Mouse (Mus musculus): ENCODE results near the gene Glis2.
"Not testable (repeated sequence)": the region's sequence is repeated elsewhere in the genome, so short reads cannot be mapped to it uniquely, and the experiment has no call there.

Gene Glis2

GRCm38 (mm10) chr16:4581179-4581578 lies 13.3 kb upstream of the Glis2 start:
- DNase-seq (ENCODE audit: low spot score in 2 of 2) = not testable (repeated sequence)

GRCm38 (mm10) chr16:4583807-4584206 lies 10.7 kb upstream of the Glis2 start:
- DNase-seq (ENCODE audit: low spot score in 2 of 2) = no peak

- no peak for DNase-seq (ENCODE audit: low spot score in 2 of 2)
These were observed 10.1 kb upstream of the Glis2 start for GRCm38 (mm10) chr16:4584438-4584837.

GRCm38 (mm10) chr16:4585642-4586530 lies 8.6 kb upstream of the Glis2 start:
- DNase-seq (ENCODE audit: low spot score in 2 of 2) = no peak

GRCm38 (mm10) chr16:4586531-4587123 lies 7.9 kb upstream of the Glis2 start:
- DNase-seq (ENCODE audit: low spot score in 2 of 2) = peak; percentile 74 to 86

- DNase-seq (ENCODE audit: low spot score in 2 of 2) = no peak
These were observed 6.8 kb upstream of the Glis2 start for GRCm38 (mm10) chr16:4587516-4588210.

- no peak for DNase-seq (ENCODE audit: low spot score in 2 of 2)
These were observed 4.3 kb upstream of the Glis2 start for GRCm38 (mm10) chr16:4590236-4590635.

- peak; percentile 57 to 70 for DNase-seq (ENCODE audit: low spot score in 2 of 2)
These were observed 1.3 kb upstream of the Glis2 start for GRCm38 (mm10) chr16:4592909-4593875.

GRCm38 (mm10) chr16:4594814-4595526 lies 457 bp downstream of the Glis2 start:
- DNase-seq (ENCODE audit: low spot score in 2 of 2) = no peak

GRCm38 (mm10) chr16:4595527-4595963 lies 1.0 kb downstream of the Glis2 start:
- DNase-seq (ENCODE audit: low spot score in 2 of 2) = no peak

- no peak for DNase-seq (ENCODE audit: low spot score in 2 of 2)
These were observed 1.7 kb downstream of the Glis2 start for GRCm38 (mm10) chr16:4596141-4596728.

- no peak for DNase-seq (ENCODE audit: low spot score in 2 of 2)
These were observed 2.3 kb downstream of the Glis2 start for GRCm38 (mm10) chr16:4596836-4597235.

GRCm38 (mm10) chr16:4597296-4597695 lies 2.8 kb downstream of the Glis2 start:
- DNase-seq (ENCODE audit: low spot score in 2 of 2) = no peak

GRCm38 (mm10) chr16:4598041-4598440 lies 3.5 kb downstream of the Glis2 start:
- DNase-seq (ENCODE audit: low spot score in 2 of 2) = no peak

- DNase-seq (ENCODE audit: low spot score in 2 of 2) = no peak
These were observed 4.5 kb downstream of the Glis2 start for GRCm38 (mm10) chr16:4598891-4599543.

GRCm38 (mm10) chr16:4599616-4600015 lies 5.1 kb downstream of the Glis2 start:
- DNase-seq (ENCODE audit: low spot score in 2 of 2) = no peak

GRCm38 (mm10) chr16:4600701-4601310 lies 6.3 kb downstream of the Glis2 start:
- DNase-seq (ENCODE audit: low spot score in 2 of 2) = no peak

GRCm38 (mm10) chr16:4602189-4602588 lies 7.7 kb downstream of the Glis2 start:
- DNase-seq (ENCODE audit: low spot score in 2 of 2) = no peak

- DNase-seq (ENCODE audit: low spot score in 2 of 2) = no peak
These were observed 8.4 kb downstream of the Glis2 start for GRCm38 (mm10) chr16:4602766-4603452.
